Mouse (Mus musculus): ENCODE results near the gene Rhbdf1. TPM values are rescaled to one million over a fixed set of nuclear protein-coding genes. Genes with fewer than 3 reads are reported as not detected.
A peak's percentile ranks its signal among the peaks of the same experiment; 100 is the strongest.

The Rhbdf1 gene
- total and polyA plus RNA-seq, 3 experiments = 24.7 to 37.6 (median 34.2) TPM

DNA sequence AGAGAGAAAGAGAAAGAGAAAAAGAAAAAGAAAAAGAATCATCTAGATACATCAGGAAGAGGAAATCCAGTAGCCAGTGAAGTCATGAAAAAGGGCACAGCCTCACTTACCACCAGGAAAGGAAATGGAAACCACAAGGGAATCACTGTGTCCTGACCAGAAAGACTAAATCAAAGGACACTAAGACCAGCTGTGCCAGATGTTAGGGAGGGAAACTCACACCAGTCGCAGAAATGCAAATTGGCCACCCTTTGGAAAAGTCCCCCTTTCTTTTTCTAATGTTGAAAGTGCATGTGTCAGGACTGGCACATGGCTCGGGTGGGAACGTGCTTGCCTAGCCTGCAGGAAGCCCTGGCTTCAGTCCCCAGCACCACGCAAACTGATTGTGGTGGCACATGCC, 49.1 kb upstream of the Rhbdf1 start (continued):
- TF ChIP-seq TBP (conservative IDR thresholded peaks at IDR 0.05; ENCODE audit: low read depth, low read length) = no peak
- TF ChIP-seq IRF4 (IDR thresholded peaks at IDR 0.05; ENCODE audit: low read depth, low read length) = peak; percentile 80
- TF ChIP-seq ZC3H11A (IDR thresholded peaks at IDR 0.05; ENCODE audit: low read depth, low read length) = no peak
- no peak for TF ChIP-seq CHD1 (IDR thresholded peaks at IDR 0.05; ENCODE audit: low read depth, low read length)
- TF ChIP-seq NRF1 (IDR thresholded peaks at IDR 0.05; ENCODE audit: low read depth, low read length) = no peak
- no peak for TF ChIP-seq POLR2A (IDR thresholded peaks at IDR 0.05; ENCODE audit: low read depth, low read length)
- peak; percentile 94 for TF ChIP-seq ETS1 (conservative IDR thresholded peaks at IDR 0.05; ENCODE audit: low read depth, low read length)
- TF ChIP-seq MAFK (IDR thresholded peaks at IDR 0.05; ENCODE audit: insufficient replicate concordance, low read length) = peak; percentile 54; the same call in 1 of the 2 replicates
- TF ChIP-seq MEF2A (IDR thresholded peaks at IDR 0.05; ENCODE audit: borderline replicate concordance, low read depth, low read length) = peak; percentile 71; the same call in 1 of the 2 replicates
- no peak for TF ChIP-seq CTCF (conservative IDR thresholded peaks at IDR 0.05 in 1 of 2, IDR thresholded peaks at IDR 0.05 in 1 of 2; ENCODE audit: low read depth in 2 of 2, low read length in 2 of 2)
- no peak for TF ChIP-seq ZNF384 (IDR thresholded peaks at IDR 0.05; ENCODE audit: low read depth, low read length)
- peak; percentile 14; the same call in 1 of the 2 replicates for TF ChIP-seq ELF1 (IDR thresholded peaks at IDR 0.05; ENCODE audit: low read depth, low read length)
- no peak for TF ChIP-seq KAT2A (IDR thresholded peaks at IDR 0.05; ENCODE audit: insufficient replicate concordance, low read length)

DNA sequence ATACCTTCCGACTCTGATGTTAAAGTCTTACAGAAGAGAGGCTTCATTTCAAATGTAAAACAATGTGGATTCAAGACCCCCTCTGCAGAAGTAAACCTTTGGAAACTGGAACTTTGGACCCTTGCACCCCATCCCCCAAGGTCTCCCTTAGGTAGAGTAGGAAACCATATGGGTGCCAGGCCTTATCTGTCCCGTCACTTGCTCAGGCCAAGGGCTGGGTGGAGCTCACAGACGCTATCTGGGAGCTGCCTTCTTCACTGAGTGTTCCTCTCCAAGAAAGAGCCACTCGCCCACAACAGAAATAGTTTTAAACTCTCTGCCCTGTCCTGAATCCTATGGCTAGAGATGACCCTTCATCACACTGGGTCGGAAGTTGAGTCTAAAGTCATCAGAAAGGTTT, 46.9 kb upstream of the Rhbdf1 start:
- no peak for TF ChIP-seq ZMIZ1 (IDR thresholded peaks at IDR 0.05; ENCODE audit: low read depth, low read length)
- TF ChIP-seq EP300 (IDR thresholded peaks at IDR 0.05; ENCODE audit: low read length) = no peak
- no peak for TF ChIP-seq ELF1 (IDR thresholded peaks at IDR 0.05; ENCODE audit: low read depth, low read length)
- TF ChIP-seq JUND (conservative IDR thresholded peaks at IDR 0.05; ENCODE audit: low read depth, low read length) = no peak
- TF ChIP-seq CHD2 (IDR thresholded peaks at IDR 0.05; ENCODE audit: low read length) = no peak
- no peak for TF ChIP-seq MAX (IDR thresholded peaks at IDR 0.05; ENCODE audit: low read length)
- no peak for TF ChIP-seq UBTF (IDR thresholded peaks at IDR 0.05; ENCODE audit: low read depth, low read length)
- TF ChIP-seq USF2 (conservative IDR thresholded peaks at IDR 0.05; ENCODE audit: low read depth, low read length) = no peak
- no peak for TF ChIP-seq PAX5 (IDR thresholded peaks at IDR 0.05; ENCODE audit: low read length)
- TF ChIP-seq RAD21 (IDR thresholded peaks at IDR 0.05; ENCODE audit: low read depth, low read length) = no peak
- TF ChIP-seq CTCF (conservative IDR thresholded peaks at IDR 0.05 in 1 of 2, IDR thresholded peaks at IDR 0.05 in 1 of 2; ENCODE audit: low read depth in 2 of 2, low read length in 2 of 2) = no peak
- no peak for TF ChIP-seq MAFK (IDR thresholded peaks at IDR 0.05; ENCODE audit: insufficient replicate concordance, low read length)
- no peak for TF ChIP-seq POLR2A (IDR thresholded peaks at IDR 0.05; ENCODE audit: low read depth, low read length)
- TF ChIP-seq HCFC1 (IDR thresholded peaks at IDR 0.05; ENCODE audit: low read depth, low read length) = no peak
- TF ChIP-seq ZC3H11A (IDR thresholded peaks at IDR 0.05; ENCODE audit: low read depth, low read length) = no peak
- TF ChIP-seq BHLHE40 (IDR thresholded peaks at IDR 0.05; ENCODE audit: low read depth, low read length) = no peak
- TF ChIP-seq NRF1 (IDR thresholded peaks at IDR 0.05; ENCODE audit: low read depth, low read length) = no peak
- no peak for TF ChIP-seq IRF4 (IDR thresholded peaks at IDR 0.05; ENCODE audit: low read depth, low read length)
- no peak for TF ChIP-seq GABPA (IDR thresholded peaks at IDR 0.05; ENCODE audit: insufficient replicate concordance, low read depth, low read length)
- no peaks in the 10 kb centered on the region for H3K27me3 ChIP-seq (replicated peaks)
- H3K9me3 ChIP-seq (replicated peaks; ENCODE audit: low read length) = no peaks in the 10 kb centered on the region
- peaks cover 0 to 11% of the 10 kb centered on the region in 2 experiments for H3K36me3 ChIP-seq (replicated peaks in 1 of 2; ENCODE audit: control insufficient read depth in 1 of 2, insufficient read depth in 1 of 2, low read length in 1 of 2)
- no peak for DNase-seq (ENCODE audit: extremely low read depth)
- H3K79me2 ChIP-seq (replicated peaks; ENCODE audit: control insufficient read depth, extremely low read depth, insufficient read depth, poor library complexity, severe bottlenecking) = peaks cover 12% of the 10 kb centered on the region
- H3K4me2 ChIP-seq (ENCODE audit: insufficient read depth, low read depth, poor library complexity, severe bottlenecking) = no peak overlapping the region
- no peak overlapping the region for H3K4me3 ChIP-seq (replicated peaks in 1 of 3; ENCODE audit: low read depth in 2 of 3, low read length in 2 of 3, poor library complexity in 1 of 3)
- in situ Hi-C loops (cut with MboI; ENCODE audit: low pct_ligation_motif_present, low pct_unique_long_range_greater_than_20kb, low sequenced_read_pairs) (no loop called here), dilution Hi-C loops (cut with MboI; ENCODE audit: extremely low pct_ligation_motif_present, extremely low pct_unique_long_range_greater_than_20kb, low sequenced_read_pairs) (no loop called here)
- no peak overlapping the region for H3K27ac ChIP-seq (ENCODE audit: insufficient read depth, low read depth)
- H3K4me1 ChIP-seq (ENCODE audit: control insufficient read depth in 1 of 2, insufficient read depth in 2 of 2) = peaks cover 17 to 49% of the 10 kb centered on the region in 2 experiments
- H3K9ac ChIP-seq (ENCODE audit: insufficient read depth, low read depth) = no peak overlapping the region

Data from CH12.LX (cell line).